Mouse (Mus musculus): ENCODE results near the gene Gm42906. TPM values are rescaled to one million over a fixed set of nuclear protein-coding genes. Genes with fewer than 3 reads are reported as not detected.

The Gm42906 gene
- polyA plus RNA-seq, 1 experiment from 2014 or later: not detected

DNA sequence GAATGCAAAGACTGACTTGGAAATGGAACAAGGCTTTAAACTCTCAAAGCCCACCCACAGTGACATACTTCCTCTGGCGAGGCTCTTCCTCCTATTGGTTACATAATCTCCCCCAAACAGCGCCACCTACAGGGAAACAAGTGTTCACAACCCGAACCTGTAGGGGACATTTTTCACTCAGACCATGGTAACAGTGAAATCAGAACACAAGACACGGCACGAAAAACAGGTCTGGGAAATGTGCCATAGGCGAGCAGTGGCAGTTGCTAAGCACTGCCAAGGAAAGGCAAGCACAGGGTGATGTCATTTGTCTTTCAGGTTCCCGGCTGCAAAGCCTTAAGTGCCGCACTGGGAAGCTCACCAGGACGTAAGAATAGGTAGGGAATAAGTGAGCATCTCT lies 276.4 kb downstream of the Gm42906 start:
- no peak overlapping the region for H3K4me2 ChIP-seq
- no peaks in the 10 kb centered on the region for H3K27me3 ChIP-seq
- H3K36me3 ChIP-seq (ENCODE audit: poor library complexity, severe bottlenecking): no peaks in the 10 kb centered on the region
- no peaks in the 10 kb centered on the region for H3K9me3 ChIP-seq (replicated peaks)
- no peak overlapping the region for H3K4me3 ChIP-seq
- no peak overlapping the region for H3K9ac ChIP-seq
- H3K4me1 ChIP-seq: no peaks in the 10 kb centered on the region
- H3K27ac ChIP-seq: no peak overlapping the region
- WGBS: 84% methylated on average over 9 of the region's 9 CpGs
- no peak for ATAC-seq

- no peaks in the 10 kb centered on the region for H3K4me1 ChIP-seq
- 68% methylated on average over 8 of the region's 8 CpGs for WGBS
- H3K9me3 ChIP-seq (replicated peaks): no peaks in the 10 kb centered on the region
- no peak overlapping the region for H3K4me3 ChIP-seq
- H3K4me2 ChIP-seq: no peak overlapping the region
- ATAC-seq: no peak
- no peaks in the 10 kb centered on the region for H3K27me3 ChIP-seq
- H3K9ac ChIP-seq: no peak overlapping the region
- no peaks in the 10 kb centered on the region for H3K36me3 ChIP-seq (ENCODE audit: poor library complexity, severe bottlenecking)
- H3K27ac ChIP-seq: no peak overlapping the region
Observed at GRCm38 (mm10) chr5:151149509-151149908, 278.5 kb downstream of the Gm42906 start.

- Histone ChIP-seq H3K9me3 (replicated peaks) (no peaks in the 10 kb centered on the region), H3K4me3 (no peak overlapping the region), H3K27ac (no peak overlapping the region), H3K36me3 (ENCODE audit: poor library complexity, severe bottlenecking) (no peaks in the 10 kb centered on the region), H3K9ac (no peak overlapping the region), H3K4me1 (peaks cover 6% of the 10 kb centered on the region), H3K4me2 (no peak overlapping the region), H3K27me3 (no peaks in the 10 kb centered on the region)
- ATAC-seq: no peak
- WGBS: 82% methylated on average over 4 of the region's 4 CpGs
Observed at GRCm38 (mm10) chr5:151148079-151148478, 279.9 kb downstream of the Gm42906 start.

- no peaks in the 10 kb centered on the region for H3K9me3 ChIP-seq (replicated peaks)
- H3K27ac ChIP-seq: no peak overlapping the region
- peaks cover 21% of the 10 kb centered on the region for H3K4me1 ChIP-seq
- no peak overlapping the region for H3K4me3 ChIP-seq
- no peak overlapping the region for H3K4me2 ChIP-seq
- 90% methylated on average over 5 of the region's 5 CpGs for WGBS
- no peaks in the 10 kb centered on the region for H3K27me3 ChIP-seq
- H3K9ac ChIP-seq: no peak overlapping the region
- no peaks in the 10 kb centered on the region for H3K36me3 ChIP-seq (ENCODE audit: poor library complexity, severe bottlenecking)
- ATAC-seq: no peak
Observed at GRCm38 (mm10) chr5:151145807-151146206, 282.2 kb downstream of the Gm42906 start.

- H3K9me3 ChIP-seq (replicated peaks): no peaks in the 10 kb centered on the region
- no peak overlapping the region for H3K4me2 ChIP-seq
- H3K4me1 ChIP-seq: peaks cover 21% of the 10 kb centered on the region
- no peak for ATAC-seq
- H3K9ac ChIP-seq: no peak overlapping the region
- H3K4me3 ChIP-seq: no peak overlapping the region
- 90% methylated on average over 5 of the region's 5 CpGs for WGBS
- H3K27ac ChIP-seq: peak overlapping the region; percentile 78; the same call in 1 of the 2 replicates
- H3K27me3 ChIP-seq: no peaks in the 10 kb centered on the region
- H3K36me3 ChIP-seq (ENCODE audit: poor library complexity, severe bottlenecking): no peaks in the 10 kb centered on the region
Observed at GRCm38 (mm10) chr5:151143955-151144354, 284.0 kb downstream of the Gm42906 start.

GRCm38 (mm10) chr5:151142671-151143601 lies 285.0 kb downstream of the Gm42906 start:
- Histone ChIP-seq H3K27ac (peak overlapping the region; percentile 78), H3K9ac (0 out of 2 replicates have a peak overlapping the region, but pooled peaks have one; percentile 14), H3K4me2 (no peak overlapping the region), H3K9me3 (replicated peaks) (no peaks in the 10 kb centered on the region), H3K27me3 (no peaks in the 10 kb centered on the region), H3K4me3 (no peak overlapping the region), H3K36me3 (ENCODE audit: poor library complexity, severe bottlenecking) (no peaks in the 10 kb centered on the region), H3K4me1 (peaks cover 21% of the 10 kb centered on the region)
- WGBS: 8% methylated on average over 11 of the region's 11 CpGs
- ATAC-seq: peak; percentile 60

- Histone ChIP-seq H3K27me3 (no peaks in the 10 kb centered on the region), H3K4me2 (no peak overlapping the region), H3K9ac (no peak overlapping the region), H3K4me3 (no peak overlapping the region), H3K9me3 (replicated peaks) (no peaks in the 10 kb centered on the region), H3K27ac (no peak overlapping the region), H3K4me1 (peaks cover 21% of the 10 kb centered on the region), H3K36me3 (ENCODE audit: poor library complexity, severe bottlenecking) (no peaks in the 10 kb centered on the region)
- WGBS: 47% methylated on average over 5 of the region's 5 CpGs
- ATAC-seq: peak; percentile 65
Observed at GRCm38 (mm10) chr5:151142241-151142640, 285.7 kb downstream of the Gm42906 start.

DNA sequence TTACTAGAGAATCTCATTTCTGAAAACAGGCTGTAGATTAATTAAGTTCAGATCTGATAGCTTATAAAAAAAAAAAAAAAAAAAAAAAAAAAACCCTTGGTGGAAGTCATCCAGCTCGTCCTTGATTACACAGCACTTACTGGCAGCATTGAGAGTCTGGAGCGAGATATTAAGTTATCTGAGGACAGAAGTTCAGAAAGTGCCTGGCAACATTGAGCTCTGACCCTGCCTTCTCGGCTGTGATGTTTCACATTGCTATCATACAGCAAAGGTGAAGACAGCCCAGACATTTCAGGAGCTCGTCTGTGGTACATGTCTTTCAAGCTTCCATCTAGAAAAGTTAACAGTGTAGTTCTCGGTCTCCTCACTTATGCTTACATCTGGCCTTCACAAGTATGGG lies 290.1 kb downstream of the Gm42906 start:
- no peaks in the 10 kb centered on the region for H3K9me3 ChIP-seq (replicated peaks)
- H3K9ac ChIP-seq: no peak overlapping the region
- H3K4me2 ChIP-seq: no peak overlapping the region
- H3K27me3 ChIP-seq: no peaks in the 10 kb centered on the region
- ATAC-seq: no peak
- WGBS: 94% methylated on average over 5 of the region's 5 CpGs
- no peak overlapping the region for H3K27ac ChIP-seq
- no peak overlapping the region for H3K4me3 ChIP-seq
- H3K4me1 ChIP-seq: peaks cover 13% of the 10 kb centered on the region
- H3K36me3 ChIP-seq (ENCODE audit: poor library complexity, severe bottlenecking): no peaks in the 10 kb centered on the region

GRCm38 (mm10) chr5:151137311-151137710 lies 290.7 kb downstream of the Gm42906 start:
- WGBS: 90% methylated on average over 4 of the region's 4 CpGs
- Histone ChIP-seq H3K27me3 (no peaks in the 10 kb centered on the region), H3K4me2 (no peak overlapping the region), H3K9ac (no peak overlapping the region), H3K4me1 (peaks cover 9% of the 10 kb centered on the region; the same call in 1 of the 2 replicates), H3K9me3 (replicated peaks) (no peaks in the 10 kb centered on the region), H3K27ac (no peak overlapping the region), H3K36me3 (ENCODE audit: poor library complexity, severe bottlenecking) (no peaks in the 10 kb centered on the region), H3K4me3 (no peak overlapping the region)
- ATAC-seq: no peak

- H3K4me2 ChIP-seq: no peak overlapping the region
- WGBS: 83% methylated on average over 6 of the region's 6 CpGs
- ATAC-seq: no peak
- no peaks in the 10 kb centered on the region for H3K9me3 ChIP-seq (replicated peaks)
- H3K4me1 ChIP-seq: no peaks in the 10 kb centered on the region
- H3K36me3 ChIP-seq (ENCODE audit: poor library complexity, severe bottlenecking): no peaks in the 10 kb centered on the region
- no peak overlapping the region for H3K9ac ChIP-seq
- H3K27me3 ChIP-seq: no peaks in the 10 kb centered on the region
- no peak overlapping the region for H3K4me3 ChIP-seq
- H3K27ac ChIP-seq: no peak overlapping the region
Observed at GRCm38 (mm10) chr5:151135965-151136364, 292.0 kb downstream of the Gm42906 start.

DNA sequence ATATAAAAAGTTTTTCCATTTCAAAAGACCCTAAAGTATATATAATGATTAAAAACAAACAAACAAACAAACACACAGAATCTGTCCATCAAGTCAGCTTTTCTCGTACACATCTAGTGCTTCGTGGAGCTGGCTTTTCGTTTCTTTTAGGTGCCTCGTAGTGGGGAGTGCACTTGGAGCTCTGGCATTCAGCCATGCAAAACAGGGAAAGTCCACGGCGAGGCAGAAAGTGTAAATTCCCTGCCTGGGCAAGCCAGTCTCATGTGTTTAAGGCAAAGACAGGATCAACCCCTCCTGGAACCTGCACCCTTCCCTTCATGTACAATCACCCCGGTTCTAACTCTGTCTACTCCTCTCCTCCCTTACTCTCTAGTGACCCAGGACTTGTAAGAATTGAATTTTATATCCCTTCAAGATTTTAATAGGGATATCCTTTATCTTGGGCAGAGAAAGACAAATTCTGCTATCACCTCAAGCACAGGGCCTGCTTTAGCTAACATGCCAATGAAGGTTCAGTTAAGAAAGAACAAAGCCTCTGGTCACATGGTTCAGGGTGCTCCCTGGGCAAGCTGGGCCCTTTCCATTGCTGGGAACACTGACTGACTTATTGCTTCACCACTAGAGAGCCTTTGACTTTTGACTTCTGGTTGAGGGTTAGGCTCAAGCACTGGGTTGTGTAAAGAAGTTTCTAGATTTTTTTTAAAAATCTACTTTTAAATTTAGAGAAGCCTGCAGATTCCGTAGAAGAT lies 292.7 kb downstream of the Gm42906 start:
- Histone ChIP-seq H3K9me3 (replicated peaks) (no peaks in the 10 kb centered on the region), H3K36me3 (ENCODE audit: poor library complexity, severe bottlenecking) (no peaks in the 10 kb centered on the region), H3K4me3 (no peak overlapping the region), H3K27ac (no peak overlapping the region), H3K4me1 (no peaks in the 10 kb centered on the region), H3K9ac (no peak overlapping the region), H3K27me3 (no peaks in the 10 kb centered on the region), H3K4me2 (no peak overlapping the region)
- no peak for ATAC-seq
- WGBS: 92% methylated on average over 8 of the region's 8 CpGs

DNA sequence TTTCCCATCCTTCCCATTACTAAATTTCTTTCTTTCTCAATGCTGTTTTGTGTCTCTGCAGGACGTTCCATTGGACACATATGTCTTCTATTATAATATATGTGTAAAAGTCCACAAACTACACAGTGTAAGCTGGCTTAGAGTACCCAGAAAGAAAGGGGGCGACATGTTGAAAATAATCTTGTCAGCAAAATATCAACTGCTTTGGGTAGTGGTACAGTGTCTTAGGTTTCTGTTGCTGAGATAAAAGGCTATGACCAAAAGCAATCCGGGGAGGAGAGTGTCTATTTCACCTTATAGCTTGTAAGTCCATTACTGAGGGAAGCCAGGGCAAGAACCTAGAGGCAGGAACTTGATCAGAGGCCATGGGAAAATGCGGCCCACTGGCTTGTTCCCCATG lies 293.8 kb downstream of the Gm42906 start:
- no peaks in the 10 kb centered on the region for H3K9me3 ChIP-seq (replicated peaks)
- WGBS: 92% methylated on average over 4 of the region's 4 CpGs
- ATAC-seq: no peak
- no peak overlapping the region for H3K4me2 ChIP-seq
- no peak overlapping the region for H3K27ac ChIP-seq
- H3K9ac ChIP-seq: no peak overlapping the region
- H3K4me3 ChIP-seq: no peak overlapping the region
- no peaks in the 10 kb centered on the region for H3K27me3 ChIP-seq
- no peaks in the 10 kb centered on the region for H3K36me3 ChIP-seq (ENCODE audit: poor library complexity, severe bottlenecking)
- no peaks in the 10 kb centered on the region for H3K4me1 ChIP-seq

Measured in forebrain, embryonic 13.5 days (tissue).